Mouse (Mus musculus): ENCODE measurements at regions not wholly inside any gene's neighbourhood (a gene's known extent, or its start where the extent isn't known, plus 50 kb on each side); places are given as distances from the start of the nearest gene placed in this dataset.
"Not testable (repeated sequence)": the region's sequence is repeated elsewhere in the genome, so short reads cannot be mapped to it uniquely, and the experiment has no call there.

GRCm38 (mm10) chr1:23316288-23316687 lies 81.3 kb downstream of the Ogfrl1 start:
- 93% methylated on average over 2 of the region's 2 CpGs for WGBS

GRCm38 (mm10) chr1:23314863-23315262 lies 82.7 kb downstream of the Ogfrl1 start:
- 81% methylated on average over 2 of the region's 2 CpGs for WGBS
- not testable (repeated sequence) for H3K4me3 ChIP-seq (ENCODE audit: low read depth, low read length); H3K9me3 ChIP-seq (ENCODE audit: control insufficient read depth, low read length); H3K27ac ChIP-seq (ENCODE audit: low read depth, low read length); H3K9ac ChIP-seq (ENCODE audit: low read depth, low read length); H3K4me2 ChIP-seq (replicated peaks; ENCODE audit: low read depth, low read length); ATAC-seq (ENCODE audit: low FRiP score); H3K4me1 ChIP-seq (replicated peaks; ENCODE audit: control insufficient read depth, insufficient read depth, low read length); H3K27me3 ChIP-seq (ENCODE audit: control insufficient read depth, insufficient read depth, low read length); H3K36me3 ChIP-seq (ENCODE audit: control insufficient read depth, insufficient read depth, low read length); DNase-seq (ENCODE audit: low spot score)

More at GRCm38 (mm10) chr1:23316288-23316687, 81.3 kb downstream of the Ogfrl1 start:
- H3K4me2 ChIP-seq (replicated peaks; ENCODE audit: low read depth, low read length); H3K4me1 ChIP-seq (replicated peaks; ENCODE audit: control insufficient read depth, insufficient read depth, low read length); H3K9me3 ChIP-seq (ENCODE audit: control insufficient read depth, low read length); ATAC-seq (ENCODE audit: low FRiP score); H3K4me3 ChIP-seq (ENCODE audit: low read depth, low read length); H3K27ac ChIP-seq (ENCODE audit: low read depth, low read length); DNase-seq (ENCODE audit: low spot score); H3K9ac ChIP-seq (ENCODE audit: low read depth, low read length); H3K36me3 ChIP-seq (ENCODE audit: control insufficient read depth, insufficient read depth, low read length); H3K27me3 ChIP-seq (ENCODE audit: control insufficient read depth, insufficient read depth, low read length): not testable (repeated sequence)

- H3K9ac ChIP-seq (ENCODE audit: low read depth, low read length), result no peak overlapping the region
- ATAC-seq (ENCODE audit: low FRiP score), result no peak
- H3K36me3 ChIP-seq (ENCODE audit: control insufficient read depth, insufficient read depth, low read length), result no peaks in the 10 kb centered on the region
- no peak overlapping the region for H3K4me2 ChIP-seq (replicated peaks; ENCODE audit: low read depth, low read length)
- no peaks in the 10 kb centered on the region for H3K4me1 ChIP-seq (replicated peaks; ENCODE audit: control insufficient read depth, insufficient read depth, low read length)
- H3K4me3 ChIP-seq (ENCODE audit: low read depth, low read length), result no peak overlapping the region
- DNase-seq (ENCODE audit: low spot score), result no peak
- H3K27me3 ChIP-seq (ENCODE audit: control insufficient read depth, insufficient read depth, low read length), result no peaks in the 10 kb centered on the region
- WGBS, result 94% methylated on average over 1 of the region's 1 CpGs
- no peaks in the 10 kb centered on the region for H3K9me3 ChIP-seq (ENCODE audit: control insufficient read depth, low read length)
- H3K27ac ChIP-seq (ENCODE audit: low read depth, low read length), result no peak overlapping the region
Observed at GRCm38 (mm10) chr1:23292718-23293117, 104.9 kb downstream of the Ogfrl1 start.

GRCm38 (mm10) chr1:23286741-23287140 lies 110.8 kb downstream of the Ogfrl1 start:
- Histone ChIP-seq H3K36me3 (ENCODE audit: control insufficient read depth, insufficient read depth, low read length) (no peaks in the 10 kb centered on the region), H3K4me1 (replicated peaks; ENCODE audit: control insufficient read depth, insufficient read depth, low read length) (no peaks in the 10 kb centered on the region), H3K27me3 (ENCODE audit: control insufficient read depth, insufficient read depth, low read length) (no peaks in the 10 kb centered on the region), H3K4me2 (replicated peaks; ENCODE audit: low read depth, low read length) (no peak overlapping the region), H3K4me3 (ENCODE audit: low read depth, low read length) (no peak overlapping the region), H3K27ac (ENCODE audit: low read depth, low read length) (no peak overlapping the region), H3K9ac (ENCODE audit: low read depth, low read length) (no peak overlapping the region), H3K9me3 (ENCODE audit: control insufficient read depth, low read length) (no peaks in the 10 kb centered on the region)
- peak; percentile 18 for DNase-seq (ENCODE audit: low spot score)
- WGBS, result 36% methylated on average over 4 of the region's 4 CpGs
- ATAC-seq (ENCODE audit: low FRiP score), result no peak

GRCm38 (mm10) chr1:23282870-23283219 lies 114.7 kb downstream of the Ogfrl1 start:
- no peak for ATAC-seq (ENCODE audit: low FRiP score)
- WGBS, result 94% methylated on average over 4 of the region's 4 CpGs
- no peaks in the 10 kb centered on the region for H3K27me3 ChIP-seq (ENCODE audit: control insufficient read depth, insufficient read depth, low read length)

GRCm38 (mm10) chr1:23282215-23282869 lies 115.2 kb downstream of the Ogfrl1 start:
- H3K36me3 ChIP-seq (ENCODE audit: control insufficient read depth, insufficient read depth, low read length), result no peaks in the 10 kb centered on the region
- 93% methylated on average over 2 of the region's 2 CpGs for WGBS
- H3K27ac ChIP-seq (ENCODE audit: low read depth, low read length), result no peak overlapping the region
- no peaks in the 10 kb centered on the region for H3K27me3 ChIP-seq (ENCODE audit: control insufficient read depth, insufficient read depth, low read length)
- no peaks in the 10 kb centered on the region for H3K9me3 ChIP-seq (ENCODE audit: control insufficient read depth, low read length)
- H3K9ac ChIP-seq (ENCODE audit: low read depth, low read length), result no peak overlapping the region
- DNase-seq (ENCODE audit: low spot score), result no peak
- H3K4me3 ChIP-seq (ENCODE audit: low read depth, low read length), result no peak overlapping the region
- no peak overlapping the region for H3K4me2 ChIP-seq (replicated peaks; ENCODE audit: low read depth, low read length)
- no peak for ATAC-seq (ENCODE audit: low FRiP score)
- H3K4me1 ChIP-seq (replicated peaks; ENCODE audit: control insufficient read depth, insufficient read depth, low read length), result no peaks in the 10 kb centered on the region

More at GRCm38 (mm10) chr1:23282870-23283219, 114.7 kb downstream of the Ogfrl1 start:
- Histone ChIP-seq H3K4me3 (ENCODE audit: low read depth, low read length) (no peak overlapping the region), H3K4me1 (replicated peaks; ENCODE audit: control insufficient read depth, insufficient read depth, low read length) (no peaks in the 10 kb centered on the region), H3K4me2 (replicated peaks; ENCODE audit: low read depth, low read length) (no peak overlapping the region), H3K36me3 (ENCODE audit: control insufficient read depth, insufficient read depth, low read length) (no peaks in the 10 kb centered on the region), H3K9me3 (ENCODE audit: control insufficient read depth, low read length) (no peaks in the 10 kb centered on the region), H3K9ac (ENCODE audit: low read depth, low read length) (no peak overlapping the region), H3K27ac (ENCODE audit: low read depth, low read length) (no peak overlapping the region)
- DNase-seq (ENCODE audit: low spot score), result no peak

GRCm38 (mm10) chr1:23279827-23280226 lies 117.7 kb downstream of the Ogfrl1 start:
- no peaks in the 10 kb centered on the region for H3K36me3 ChIP-seq (ENCODE audit: control insufficient read depth, insufficient read depth, low read length)
- no peak overlapping the region for H3K4me3 ChIP-seq (ENCODE audit: low read depth, low read length)
- no peak overlapping the region for H3K27ac ChIP-seq (ENCODE audit: low read depth, low read length)
- 91% methylated on average over 2 of the region's 2 CpGs for WGBS
- DNase-seq (ENCODE audit: low spot score) (no peak), ATAC-seq (ENCODE audit: low FRiP score) (no peak)
- H3K9ac ChIP-seq (ENCODE audit: low read depth, low read length), result no peak overlapping the region
- no peaks in the 10 kb centered on the region for H3K4me1 ChIP-seq (replicated peaks; ENCODE audit: control insufficient read depth, insufficient read depth, low read length)
- no peak overlapping the region for H3K4me2 ChIP-seq (replicated peaks; ENCODE audit: low read depth, low read length)
- H3K27me3 ChIP-seq (ENCODE audit: control insufficient read depth, insufficient read depth, low read length), result no peaks in the 10 kb centered on the region
- H3K9me3 ChIP-seq (ENCODE audit: control insufficient read depth, low read length), result no peaks in the 10 kb centered on the region

- H3K4me2 ChIP-seq (replicated peaks; ENCODE audit: low read depth, low read length), result no peak overlapping the region
- no peak overlapping the region for H3K9ac ChIP-seq (ENCODE audit: low read depth, low read length)
- H3K27ac ChIP-seq (ENCODE audit: low read depth, low read length), result no peak overlapping the region
- H3K27me3 ChIP-seq (ENCODE audit: control insufficient read depth, insufficient read depth, low read length), result no peaks in the 10 kb centered on the region
- H3K36me3 ChIP-seq (ENCODE audit: control insufficient read depth, insufficient read depth, low read length), result no peaks in the 10 kb centered on the region
- no peak overlapping the region for H3K4me3 ChIP-seq (ENCODE audit: low read depth, low read length)
- WGBS, result 69% methylated on average over 6 of the region's 6 CpGs
- no peaks in the 10 kb centered on the region for H3K4me1 ChIP-seq (replicated peaks; ENCODE audit: control insufficient read depth, insufficient read depth, low read length)
- DNase-seq (ENCODE audit: low spot score), result no peak
- ATAC-seq (ENCODE audit: low FRiP score), result no peak
- H3K9me3 ChIP-seq (ENCODE audit: control insufficient read depth, low read length), result no peaks in the 10 kb centered on the region
Observed at GRCm38 (mm10) chr1:23272077-23272476, 125.5 kb downstream of the Ogfrl1 start.

GRCm38 (mm10) chr1:23270910-23271822 lies 126.4 kb downstream of the Ogfrl1 start:
- Histone ChIP-seq H3K9ac (ENCODE audit: low read depth, low read length) (no peak overlapping the region), H3K4me1 (replicated peaks; ENCODE audit: control insufficient read depth, insufficient read depth, low read length) (no peaks in the 10 kb centered on the region), H3K4me3 (ENCODE audit: low read depth, low read length) (no peak overlapping the region), H3K36me3 (ENCODE audit: control insufficient read depth, insufficient read depth, low read length) (no peaks in the 10 kb centered on the region), H3K9me3 (ENCODE audit: control insufficient read depth, low read length) (no peaks in the 10 kb centered on the region), H3K27ac (ENCODE audit: low read depth, low read length) (no peak overlapping the region), H3K4me2 (replicated peaks; ENCODE audit: low read depth, low read length) (no peak overlapping the region), H3K27me3 (ENCODE audit: control insufficient read depth, insufficient read depth, low read length) (no peaks in the 10 kb centered on the region)
- WGBS, result 53% methylated on average over 6 of the region's 6 CpGs
- DNase-seq (ENCODE audit: low spot score) (no peak), ATAC-seq (ENCODE audit: low FRiP score) (no peak)

All from hindbrain, embryonic 11.5 days (tissue).